Mouse (Mus musculus): Measurements from ENCODE around the gene Dmrt3.
A peak's percentile ranks its signal among the peaks of the same experiment; 100 is the strongest.

The Dmrt3 gene

DNA sequence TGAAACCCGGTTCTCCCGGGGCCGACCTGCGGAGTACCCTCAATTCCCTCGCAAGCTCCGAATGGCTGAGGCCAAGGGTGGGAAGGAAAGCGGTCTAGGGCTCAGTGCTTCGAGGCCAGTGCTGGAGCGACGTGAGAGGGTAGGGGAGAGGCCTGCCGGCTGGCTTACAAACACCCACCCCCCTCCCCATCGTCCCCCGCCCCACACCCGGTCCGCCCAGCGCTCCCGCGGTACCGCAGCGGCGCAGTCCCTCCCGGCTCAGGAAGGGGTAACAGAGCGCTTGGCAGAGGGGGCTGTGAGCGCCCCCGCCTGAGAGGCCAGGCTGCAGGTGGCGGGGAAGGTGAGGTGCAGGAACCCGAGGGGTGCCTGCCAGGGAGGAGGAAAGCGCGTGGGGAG, at the start of gene Dmrt3:
Gene Dmrt3 (plus strand): TSS at position 287 of the 396 bp plus-strand sequence.
- no peak for DNase-seq

DNA sequence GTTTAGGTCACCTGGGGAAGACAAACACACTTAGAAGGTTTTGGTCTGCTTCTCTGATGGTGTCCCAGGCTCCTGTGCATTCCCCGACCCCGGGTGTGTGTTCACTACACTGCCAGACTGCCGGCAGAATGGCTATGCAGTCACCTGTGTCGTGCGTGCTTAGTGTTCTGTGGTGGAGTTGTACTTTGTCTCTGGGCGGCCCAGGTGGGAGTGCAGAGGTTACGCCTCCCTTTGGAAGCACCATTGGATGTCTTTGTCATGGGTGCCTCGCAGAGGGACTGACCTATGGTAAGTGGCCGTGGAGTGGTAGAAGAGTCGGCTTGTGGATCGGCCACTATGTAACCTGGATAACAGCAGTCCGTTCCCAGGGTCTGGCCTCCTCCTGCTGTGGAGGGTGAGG, 45.7 kb upstream of the Dmrt3 start:
- DNase-seq, result no peak

DNA sequence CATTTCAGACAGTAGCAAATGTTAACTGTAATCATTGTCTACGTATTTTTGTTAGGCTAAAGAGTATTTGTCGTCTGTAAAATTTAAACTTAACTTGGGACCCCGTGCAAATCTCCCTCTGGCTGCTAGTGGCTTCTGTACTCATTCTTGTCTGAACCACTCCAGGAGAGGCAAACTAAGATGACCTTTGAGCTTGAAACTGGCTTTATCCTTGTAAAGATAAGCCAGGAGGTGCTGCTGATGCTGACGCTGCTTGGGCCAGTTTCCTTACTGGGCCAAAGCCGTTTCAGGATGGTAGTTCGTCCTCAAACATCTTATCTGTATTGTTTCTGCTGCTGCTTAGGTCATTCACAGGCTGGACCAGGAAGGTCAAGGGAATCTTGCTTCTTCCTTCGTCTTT, 40.3 kb upstream of the Dmrt3 start:
- DNase-seq, result no peak

DNA sequence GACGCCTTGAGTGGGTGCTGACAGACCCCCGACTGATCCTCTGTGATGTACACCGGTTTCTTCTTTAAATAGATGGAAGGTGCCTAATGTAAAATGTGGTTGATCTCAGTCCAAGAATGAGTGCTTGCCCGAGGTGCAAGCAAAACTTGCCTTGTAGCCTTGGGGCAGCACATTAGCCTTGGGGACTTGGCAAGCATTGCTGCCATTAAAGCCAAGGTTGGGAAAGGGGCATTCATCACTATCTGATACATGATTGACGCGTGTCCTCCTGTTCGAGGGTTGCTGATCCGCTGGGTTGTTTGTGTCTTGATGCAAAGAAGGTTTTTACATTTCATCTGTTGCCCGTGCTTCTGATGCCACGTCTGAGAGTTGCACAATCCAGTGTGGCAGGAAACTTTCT, 35.7 kb upstream of the Dmrt3 start:
- DNase-seq, result no peak

DNA sequence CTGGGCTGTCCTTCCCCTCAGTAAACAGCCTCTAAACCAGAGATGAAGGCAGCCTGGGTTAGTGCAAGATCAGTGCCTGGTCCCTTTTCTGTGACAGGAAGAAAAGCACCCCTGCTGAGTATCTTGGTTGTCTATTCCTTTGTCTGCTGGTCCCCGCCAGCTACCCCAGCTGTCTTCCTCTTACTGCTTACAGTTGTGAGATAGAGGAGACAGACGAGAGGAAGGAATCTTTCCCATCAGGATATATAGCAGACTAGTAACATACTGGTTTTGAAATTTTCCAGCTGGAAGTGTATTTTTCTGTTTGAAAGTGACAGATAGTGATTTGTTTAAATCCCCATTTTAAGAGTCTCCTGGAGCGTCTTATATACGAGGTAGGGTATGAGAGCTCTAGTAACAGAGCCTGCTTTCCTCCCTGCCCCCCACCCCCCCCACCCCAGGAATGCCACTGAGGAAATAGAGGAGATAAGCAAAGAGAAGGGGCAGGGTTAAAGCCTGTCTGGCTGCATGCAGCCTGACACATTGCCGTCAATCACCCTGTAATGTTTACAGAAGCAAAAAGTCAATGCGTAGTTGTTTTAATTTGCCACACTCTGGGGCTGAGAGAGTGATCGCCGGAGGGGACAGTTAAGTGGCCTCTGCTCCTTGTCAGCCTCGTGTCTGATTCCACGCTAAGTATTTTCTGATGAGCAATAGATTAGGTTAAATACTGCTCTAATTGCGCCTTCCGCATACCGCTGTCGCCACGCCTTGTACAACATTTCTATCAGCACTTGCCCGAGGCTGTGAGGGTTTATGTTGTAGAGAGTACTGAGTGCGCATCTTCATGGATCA, 34.9 kb upstream of the Dmrt3 start:
- no peak for DNase-seq

DNA sequence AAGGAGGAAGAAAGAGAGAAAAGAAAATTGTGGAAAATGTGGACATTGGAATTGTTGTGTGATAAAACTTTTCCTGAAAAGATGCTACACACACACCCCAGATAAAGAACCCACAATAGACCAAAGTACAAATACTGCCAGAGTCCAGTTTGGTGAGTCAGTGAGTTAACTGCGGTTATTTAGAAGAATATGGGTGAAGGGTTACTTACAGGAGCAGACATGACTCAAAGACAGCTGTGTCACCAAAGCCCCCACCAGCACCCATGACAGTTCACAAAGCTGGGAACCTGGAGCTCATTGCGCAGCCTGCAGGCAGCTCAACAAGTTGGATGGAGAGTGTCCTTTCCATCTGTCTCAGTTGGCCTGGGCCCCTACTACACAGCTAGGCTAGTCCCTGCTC, 31.7 kb upstream of the Dmrt3 start:
- DNase-seq, result no peak

DNA sequence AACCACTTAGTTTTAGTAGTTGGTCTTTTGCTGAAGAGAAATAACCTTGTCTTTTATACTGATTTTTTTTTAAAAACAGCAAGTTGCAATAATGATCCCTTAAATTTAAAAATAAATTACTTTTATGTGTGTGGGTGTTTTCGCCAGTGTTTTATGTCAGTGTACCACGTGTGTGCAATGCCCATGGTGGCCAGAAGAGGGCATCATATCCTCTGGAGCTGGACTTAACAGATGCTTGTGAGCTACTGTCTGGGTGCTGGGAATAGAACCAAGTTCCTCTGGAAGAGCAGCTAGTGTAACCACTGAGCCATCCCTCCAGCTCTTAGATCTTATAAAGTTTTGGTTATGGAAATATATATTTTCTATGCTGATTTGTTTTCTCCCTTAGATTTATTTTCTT, 30.7 kb upstream of the Dmrt3 start:
- DNase-seq, result no peak

DNA sequence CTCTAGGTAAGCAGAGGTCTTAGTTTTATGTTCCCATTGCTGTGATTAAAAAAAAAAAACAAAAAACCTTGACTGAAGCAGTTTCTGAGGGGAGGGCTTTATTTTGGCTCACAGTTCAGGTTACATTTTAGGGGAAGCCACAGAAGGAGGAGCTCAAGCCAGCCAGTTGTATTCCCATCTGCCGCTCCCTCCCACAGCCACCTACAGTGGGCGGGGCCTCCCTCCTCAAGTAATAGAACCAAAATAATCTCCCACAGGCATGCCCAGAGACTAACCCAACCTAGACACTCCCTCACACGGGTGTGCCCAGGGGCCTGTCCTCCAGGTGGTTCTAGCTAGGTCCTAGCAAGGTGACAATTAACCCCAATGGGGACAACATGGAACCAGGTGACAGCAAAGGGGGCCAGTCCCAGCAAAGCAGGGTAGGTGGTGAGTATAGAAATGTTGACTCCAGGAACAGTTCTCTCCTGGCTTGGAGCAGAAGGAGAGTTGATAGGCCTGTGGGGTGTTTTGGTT, 12.3 kb upstream of the Dmrt3 start:
- no peak for DNase-seq

DNA sequence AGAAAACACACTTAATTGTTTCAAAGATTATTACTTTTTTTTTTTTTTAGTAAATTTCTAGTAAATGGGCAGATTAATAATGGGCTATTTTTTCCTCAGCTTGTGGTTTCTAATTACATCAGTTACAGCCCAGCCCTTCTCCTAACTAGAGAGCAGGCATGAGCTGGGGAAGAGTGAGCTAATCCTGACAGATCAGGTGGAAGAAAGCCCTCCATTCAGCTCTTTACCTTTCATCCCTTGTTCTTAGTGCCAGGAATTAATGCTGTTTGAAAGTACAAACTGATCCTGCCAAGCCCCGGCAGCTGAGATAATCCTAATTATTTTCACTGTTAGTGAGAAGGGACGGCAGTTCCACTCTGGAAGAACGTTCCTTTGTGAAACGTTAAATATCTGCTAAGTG, 11.5 kb upstream of the Dmrt3 start:
- DNase-seq, result no peak

DNA sequence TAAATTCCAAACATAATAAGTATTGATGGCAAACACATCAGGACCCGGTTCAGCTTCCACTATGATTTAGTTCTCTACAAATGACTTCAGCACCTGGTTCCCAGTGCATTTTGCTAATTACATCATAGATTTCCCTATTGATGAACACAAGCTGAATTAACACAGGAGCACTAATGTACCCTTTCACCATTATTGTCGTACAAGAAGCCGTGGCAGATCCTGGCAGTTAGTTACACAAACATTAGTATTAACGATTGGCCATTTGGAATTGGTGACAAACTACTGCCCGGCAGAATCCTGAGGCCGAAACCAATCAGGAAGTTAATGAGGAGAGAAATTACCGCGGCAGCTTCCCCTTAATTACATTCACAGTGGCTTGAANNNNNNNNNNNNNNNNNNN, 8.1 kb upstream of the Dmrt3 start:
- no peak for DNase-seq

DNA sequence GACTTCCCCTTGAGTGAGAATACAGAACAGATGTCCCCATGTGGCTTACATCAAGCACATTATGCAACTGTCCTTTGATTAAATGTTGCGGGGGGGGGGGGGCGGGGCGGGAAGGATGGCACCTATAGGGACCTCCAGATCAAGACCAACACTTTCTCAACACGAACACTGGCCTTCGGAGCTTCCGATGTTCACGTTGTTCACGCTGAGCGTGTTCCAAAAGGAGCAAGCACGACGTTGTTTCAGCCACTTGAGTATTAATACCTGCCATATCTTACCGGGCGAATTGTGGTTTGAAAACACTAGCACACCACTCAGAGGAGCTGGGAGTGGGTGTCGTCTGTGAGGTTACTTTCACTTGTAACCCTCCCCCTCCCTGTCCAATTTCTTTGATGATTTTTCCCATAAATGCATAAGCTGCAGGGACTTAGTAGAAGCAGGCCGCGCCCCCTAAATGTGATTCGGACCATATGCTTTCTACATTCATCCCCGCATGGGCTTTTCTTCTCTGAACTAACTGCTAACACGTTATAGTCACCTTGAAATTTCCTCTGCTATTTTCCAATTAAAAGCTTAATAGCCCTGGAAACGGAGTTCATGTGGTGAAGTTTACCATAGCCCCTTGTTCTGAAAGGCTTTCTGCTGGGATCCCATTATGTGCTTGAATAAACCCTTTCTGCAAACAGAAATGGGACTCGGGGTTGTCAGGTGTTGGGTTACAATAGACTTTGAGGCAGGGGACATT, 2.5 kb upstream of the Dmrt3 start:
- DNase-seq, result no peak

DNA sequence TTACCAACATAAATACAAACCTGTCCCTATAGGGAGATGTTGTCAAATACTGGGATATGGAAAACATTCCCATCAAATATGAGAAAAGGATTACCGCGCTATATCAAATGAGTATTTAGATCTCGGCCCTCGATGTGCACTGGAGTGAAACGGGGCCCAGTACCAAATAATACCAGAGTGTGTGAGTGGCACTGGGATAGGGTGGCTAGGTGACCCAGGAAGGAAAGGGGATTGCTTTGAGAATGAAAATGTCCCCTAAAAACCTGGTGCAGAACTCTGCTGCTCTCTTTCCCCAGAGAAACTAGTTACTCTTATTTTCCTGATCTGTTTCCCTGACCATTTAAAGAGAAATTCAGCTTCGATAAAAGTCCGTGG, 1.9 kb upstream of the Dmrt3 start:
- DNase-seq, result no peak

DNA sequence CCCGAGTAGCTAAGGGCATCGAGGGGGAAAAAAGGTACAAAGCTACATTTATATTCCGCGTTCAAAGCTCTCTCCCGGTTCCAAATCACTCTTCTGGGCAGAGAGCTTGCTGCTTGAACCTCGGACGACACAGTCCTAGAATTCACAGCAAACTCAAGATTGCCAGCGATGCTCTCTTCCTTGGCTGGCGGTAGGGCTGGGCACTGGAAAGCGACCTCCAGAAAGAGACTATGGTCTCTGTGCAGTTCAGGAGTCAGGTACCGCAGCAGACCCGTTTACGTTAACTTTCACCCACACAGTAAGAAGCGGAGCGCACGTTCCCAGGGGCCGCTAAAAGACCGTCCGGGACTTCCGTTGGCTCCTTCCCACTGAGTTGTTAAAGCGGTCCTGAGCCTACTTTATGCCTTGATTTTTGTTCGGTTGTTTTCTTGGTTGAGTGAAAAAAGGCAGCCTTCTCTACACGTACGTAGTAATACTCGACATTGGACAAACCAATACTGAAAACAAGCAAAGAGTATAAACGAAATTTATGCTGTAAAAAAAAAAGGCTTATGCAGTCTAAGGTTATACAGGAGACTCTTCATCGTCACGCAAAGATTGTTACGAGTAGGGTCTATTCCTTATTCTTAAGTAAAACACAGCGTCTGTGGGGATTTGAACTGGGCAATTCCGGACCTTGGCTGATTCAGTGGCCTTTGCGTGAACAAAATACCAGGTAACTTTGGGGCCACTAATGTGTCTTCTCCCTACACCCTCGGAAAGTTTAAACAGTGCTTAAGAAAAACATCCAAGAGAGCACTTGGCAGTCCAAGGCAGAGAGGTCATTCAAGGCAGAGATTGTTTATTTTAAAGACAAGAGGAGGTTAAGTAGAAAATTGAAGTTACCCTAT, 895 bp upstream of the Dmrt3 start:
- DNase-seq, result peak; percentile 17

DNA sequence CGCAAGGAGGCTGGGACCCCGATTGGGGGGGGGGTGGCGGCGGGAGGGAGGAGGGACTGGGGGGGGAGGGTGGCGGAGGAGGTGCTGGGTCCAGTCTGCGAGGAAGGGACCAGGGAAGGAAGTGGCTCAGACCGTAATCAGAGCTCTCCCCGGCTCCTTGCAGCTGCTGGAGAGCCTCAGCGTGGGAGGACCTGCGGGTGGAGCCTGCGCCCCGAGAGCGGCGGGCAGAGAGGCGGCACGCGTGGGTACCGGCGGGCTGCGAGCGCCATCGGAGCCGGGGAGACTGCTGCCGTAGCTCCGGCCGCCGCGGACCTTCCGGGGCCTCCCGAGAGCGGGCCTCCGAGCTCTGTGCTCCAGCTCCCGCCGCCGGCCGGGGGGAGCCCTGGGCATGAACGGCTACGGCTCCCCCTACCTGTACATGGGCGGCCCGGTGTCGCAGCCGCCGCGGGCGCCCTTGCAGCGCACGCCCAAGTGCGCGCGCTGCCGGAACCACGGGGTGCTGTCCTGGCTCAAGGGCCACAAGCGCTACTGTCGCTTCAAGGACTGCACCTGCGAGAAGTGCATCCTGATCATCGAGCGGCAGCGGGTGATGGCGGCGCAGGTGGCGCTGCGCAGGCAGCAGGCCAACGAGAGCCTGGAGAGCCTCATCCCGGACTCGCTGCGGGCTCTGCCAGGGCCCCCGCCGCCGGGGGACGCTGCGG, 460 bp downstream of the Dmrt3 start:
- DNase-seq, result peak; percentile 26

DNA sequence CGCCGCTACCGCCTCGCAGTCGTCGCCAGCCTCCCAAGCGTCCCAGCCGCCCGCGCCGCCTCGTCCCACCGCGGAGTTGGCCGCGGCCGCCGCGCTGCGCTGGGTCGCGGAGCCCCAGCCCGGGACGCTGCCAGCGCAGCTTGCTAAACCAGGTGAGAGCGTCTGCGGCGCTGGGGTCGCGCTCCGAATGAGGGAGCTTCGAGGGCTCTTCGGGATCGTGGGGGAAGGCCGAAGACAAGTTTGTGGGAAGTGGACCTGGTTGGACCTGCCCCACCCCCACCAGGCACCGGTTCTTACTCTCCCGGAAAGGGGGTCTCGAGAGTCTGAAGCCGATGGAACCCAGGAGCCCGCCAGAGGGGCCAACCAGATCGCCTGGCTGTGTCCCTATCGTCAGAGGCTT, 1.0 kb downstream of the Dmrt3 start:
- no peak for DNase-seq

DNA sequence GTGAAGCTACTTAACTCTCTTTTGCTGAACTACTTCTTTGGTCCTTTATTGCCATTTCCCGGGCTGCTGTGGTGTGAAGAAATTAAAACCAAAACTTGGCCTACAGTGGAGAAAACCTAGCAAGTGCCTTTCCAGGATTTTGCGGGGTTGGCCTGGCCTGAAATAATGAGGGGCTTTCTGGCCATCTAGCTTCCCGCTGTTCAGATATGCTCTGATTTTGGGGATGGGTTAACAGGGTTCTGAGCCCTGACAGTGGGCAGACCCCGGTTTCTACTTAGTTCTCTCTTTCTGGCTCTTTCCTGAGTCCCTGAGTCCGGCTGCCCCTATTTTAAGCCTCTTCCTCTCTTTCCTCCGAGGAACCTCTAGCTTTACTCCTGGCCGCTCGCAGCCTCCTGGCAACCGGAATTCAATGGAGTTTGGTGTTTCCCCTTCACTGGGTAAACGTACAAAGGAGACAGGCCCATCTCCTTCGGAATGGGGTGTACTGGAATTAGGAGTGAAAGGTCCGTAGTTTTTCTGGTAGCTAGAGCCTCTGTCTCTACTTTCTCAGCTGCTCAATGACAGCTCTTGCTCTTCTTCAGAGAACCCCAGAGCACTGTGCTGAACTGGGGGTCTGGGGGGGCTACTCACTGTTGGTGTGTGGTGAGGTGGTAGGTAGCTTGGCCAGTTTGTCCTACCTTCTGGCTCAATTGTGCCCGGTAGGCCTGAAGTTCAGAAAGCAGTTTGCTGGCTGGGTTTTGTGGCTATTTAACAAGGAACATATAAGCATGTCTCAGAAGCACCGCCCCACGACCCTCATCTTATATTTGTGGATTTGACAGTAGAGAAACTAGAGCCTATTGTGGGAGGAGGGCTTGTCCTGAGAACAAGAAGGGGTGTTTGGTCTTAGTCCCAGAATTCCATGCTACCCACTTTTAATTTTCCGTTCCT, 2.0 kb downstream of the Dmrt3 start:
- DNase-seq, result no peak

DNA sequence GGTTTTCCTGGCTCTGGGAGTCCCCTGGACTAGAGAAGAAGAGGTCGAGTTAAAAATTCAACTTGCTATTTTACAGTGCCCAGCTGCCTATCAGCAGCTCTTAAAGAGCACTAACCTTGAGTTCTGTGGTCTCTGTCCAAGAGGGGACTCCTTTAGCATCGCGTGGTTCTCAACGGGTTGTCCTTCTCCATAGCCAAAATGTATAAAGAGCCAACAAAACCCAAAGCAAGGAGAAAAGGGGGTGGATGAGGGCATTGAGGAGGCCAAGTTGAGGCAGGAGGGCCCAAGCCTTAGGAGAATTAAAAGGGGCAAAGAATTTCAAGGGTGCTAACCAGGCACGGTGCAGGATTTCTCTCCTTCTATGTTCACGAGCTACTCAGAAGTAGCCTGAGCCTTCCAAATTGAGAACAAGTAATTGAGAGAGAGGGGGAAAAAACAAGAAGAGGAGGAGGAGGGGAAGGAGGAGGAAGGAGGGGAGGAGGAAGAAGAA, 2.8 kb downstream of the Dmrt3 start:
- no peak for DNase-seq

DNA sequence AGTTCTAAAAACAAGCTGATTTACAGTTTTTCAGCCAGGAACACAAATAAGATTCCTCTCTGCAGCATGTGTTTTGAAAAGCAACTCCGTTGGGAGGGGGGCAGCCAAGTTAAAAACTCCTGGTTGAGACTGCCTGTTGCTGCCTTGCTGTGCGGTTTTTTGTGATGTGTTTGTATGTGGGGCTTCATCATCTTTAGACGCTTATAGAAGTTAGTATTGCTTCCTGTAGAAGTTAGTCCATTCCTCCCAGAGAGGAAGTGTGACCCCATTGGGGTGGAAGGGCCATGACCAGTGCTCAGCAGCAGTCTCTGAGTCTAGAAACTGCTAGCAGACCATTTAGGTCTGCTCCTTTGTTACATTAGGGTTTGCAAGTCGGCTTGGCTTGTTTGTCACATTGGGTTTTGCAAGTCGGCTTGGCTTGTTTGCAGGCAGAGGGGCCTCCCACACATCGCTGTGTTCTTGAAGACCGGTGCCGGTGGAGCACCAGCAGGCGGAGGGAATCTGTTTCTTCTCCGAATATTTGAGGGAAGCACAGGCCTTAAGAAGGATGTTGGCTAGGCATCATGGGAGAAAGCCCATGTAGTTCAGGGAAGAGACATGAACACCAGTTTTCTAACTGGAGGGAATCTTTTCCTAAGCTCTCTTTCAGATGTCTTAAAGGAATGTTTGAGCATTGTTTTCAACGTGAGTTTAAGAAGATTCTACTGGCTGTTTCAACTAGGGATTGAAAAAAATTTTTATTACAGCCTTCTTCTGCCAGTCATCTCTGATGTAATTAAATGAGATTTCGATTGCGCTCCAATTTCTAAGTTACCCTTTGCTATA, 3.6 kb downstream of the Dmrt3 start:
- DNase-seq, result no peak

DNA sequence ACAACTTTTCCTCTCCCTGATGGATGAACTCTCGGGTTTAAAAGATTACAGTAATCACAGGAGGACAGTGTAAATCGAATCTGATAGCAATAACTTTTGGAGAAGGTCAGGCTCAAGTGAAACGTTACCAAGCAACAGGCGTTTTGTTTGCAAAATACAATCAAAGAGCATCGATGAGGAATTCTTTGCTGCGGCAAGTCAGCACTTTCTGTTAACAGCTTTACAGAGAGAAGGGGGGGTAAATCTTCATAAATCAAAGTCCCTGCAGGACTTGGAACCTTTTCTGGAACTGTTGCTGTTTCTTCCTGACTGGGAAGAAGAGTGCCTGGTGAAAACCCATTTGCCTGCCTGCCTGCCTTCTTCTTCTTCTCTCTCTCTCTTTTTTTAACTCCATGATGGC, 5.8 kb downstream of the Dmrt3 start:
- no peak for DNase-seq
